Mouse (Mus musculus) ES-E14 (cell line): ENCODE data around the gene Sdc3. TPM values are rescaled to one million over a fixed set of nuclear protein-coding genes. Genes with fewer than 3 reads are reported as not detected.
A peak's percentile ranks its signal among the peaks of the same experiment; 100 is the strongest.

Source experiments
- DNase-seq: peaks from one replicate; pipeline ENCODE4 v3.0.0-alpha.2; 2013; ENCODE audit warnings: low read depth, low spot score
- H3K27ac ChIP-seq: 2 replicates; pipeline ENCODE4 v1.5.1; 2012; ENCODE audit warnings: low read depth, mild to moderate bottlenecking, low read length, moderate library complexity, mixed read lengths; ENCODE audit not compliant: poor library complexity, insufficient read depth, severe bottlenecking
- H3K36me3 ChIP-seq: 2 replicates; pipeline ENCODE4 v1.6.1; 2012; ENCODE audit warnings: mild to moderate bottlenecking, low read length, moderate library complexity, mixed read lengths; ENCODE audit not compliant: control insufficient read depth, poor library complexity, insufficient read depth, severe bottlenecking
- H3K4me1 ChIP-seq, 2 experiments: fragments of 150-350 bp in 1 of 2; sonication (generic) in 1 of 2; 2 replicates each; pipeline ENCODE4 v1.6.1; 2012; ENCODE audit warnings: low read length in 2 of 2, mild to moderate bottlenecking in 1 of 2, mixed read lengths in 1 of 2; ENCODE audit not compliant: control insufficient read depth in 2 of 2, insufficient read depth in 2 of 2, poor library complexity in 1 of 2
- H3K4me3 ChIP-seq, 2 experiments: fragments of 150-350 bp in 1 of 2; sonication (generic) in 1 of 2; 2 replicates each; pipeline ENCODE4 v1.5.1; 2012; ENCODE audit warnings: low read length in 2 of 2, low read depth in 1 of 2, mild to moderate bottlenecking in 1 of 2, mixed read lengths in 1 of 2; ENCODE audit not compliant: insufficient read depth in 1 of 2, poor library complexity in 1 of 2, severe bottlenecking in 1 of 2
- H3K9ac ChIP-seq: 2 replicates; pipeline ENCODE4 v1.6.1; 2012; ENCODE audit warnings: low read depth, mild to moderate bottlenecking, low read length, mixed read lengths; ENCODE audit not compliant: poor library complexity, insufficient read depth, severe bottlenecking
- H3K9me3 ChIP-seq: fragments of 150-350 bp; sonication (generic); 2 replicates; pipeline ENCODE4 v1.6.1; 2012; ENCODE audit warnings: low read depth, mild to moderate bottlenecking, low read length; ENCODE audit not compliant: control insufficient read depth, insufficient read depth
- CHD2 ChIP-seq: IDR thresholded peaks from 2 replicates; pipeline ENCODE4 v1.6.1; 2014; ENCODE audit warnings: mild to moderate bottlenecking, low read depth, low read length, inconsistent platforms
- HCFC1 ChIP-seq: IDR thresholded peaks from 2 replicates; pipeline ENCODE4 v1.6.1; 2012; ENCODE audit warnings: low read length, inconsistent platforms, borderline replicate concordance; ENCODE audit not compliant: insufficient read depth
- MAFK ChIP-seq: IDR thresholded peaks from 2 replicates; pipeline ENCODE4 v1.6.1; 2014; ENCODE audit warnings: mild to moderate bottlenecking, low read depth, low read length, inconsistent platforms; ENCODE audit not compliant: insufficient read depth
- ZC3H11A ChIP-seq: IDR thresholded peaks from 2 replicates; pipeline ENCODE4 v1.6.1; 2012; ENCODE audit warnings: low read depth, mild to moderate bottlenecking, inconsistent platforms, low read length, borderline replicate concordance
- ZNF384 ChIP-seq: IDR thresholded peaks from 2 replicates; pipeline ENCODE4 v1.6.1; 2012; ENCODE audit warnings: low read depth, low read length, inconsistent platforms
- in situ Hi-C, 2 experiments: fragments of 600-800 bp; cut with MboI; formaldehyde crosslinking; loops; one replicate each; pipeline ENCODE4 v1.15.1; 2025; ENCODE audit warnings: low sequenced_read_pairs in 2 of 2, inconsistent platforms in 1 of 2; ENCODE audit not compliant: unreplicated experiment in 2 of 2
- total RNA-seq: library from RNA; depleted of rRNA; stranded (reverse); fragments of 300-350 nt; gene quantifications from 2 replicates; pipeline ENCODE4 v1.2.3, GENCODE M21; 2012

Sdc3 gene
- total RNA-seq, 1 experiment: 8.7 TPM

GRCm38 (mm10) chr4:130860902-130861652 is 68.7 kb downstream of the Sdc3 start:
- peak overlapping the region in 1 of 2 experiments; percentile 52; a peak in 1 of 4 replicates for H3K4me3 ChIP-seq
- no peak overlapping the region for H3K9ac ChIP-seq
- H3K9me3 ChIP-seq: no peaks in the 10 kb centered on the region
- no peak for DNase-seq
- no peak overlapping the region for H3K27ac ChIP-seq
- TF ChIP-seq CHD2 (no peak), MAFK (no peak), HCFC1 (no peak), ZNF384 (no peak), ZC3H11A (no peak)
- in situ Hi-C loops: no loop called here
- H3K4me1 ChIP-seq: no peaks in the 10 kb centered on the region; a peak in 1 of 4 replicates
- no peaks in the 10 kb centered on the region for H3K36me3 ChIP-seq

GRCm38 (mm10) chr4:130861653-130862208 is 69.4 kb downstream of the Sdc3 start:
- Histone ChIP-seq H3K9me3 (no peaks in the 10 kb centered on the region), H3K4me1 (no peaks in the 10 kb centered on the region; a peak in 1 of 4 replicates), H3K27ac (no peak overlapping the region), H3K9ac (no peak overlapping the region), H3K4me3 (peak overlapping the region; percentile 13 to 52; a peak in 3 of 4 replicates), H3K36me3 (no peaks in the 10 kb centered on the region)
- in situ Hi-C loops: no loop called here
- TF ChIP-seq CHD2 (0 out of 2 replicates have a peak, but pooled peaks have one; percentile 35), HCFC1 (no peak)
- no peak for DNase-seq

- H3K4me1 ChIP-seq: no peaks in the 10 kb centered on the region; a peak in 1 of 4 replicates
- H3K9me3 ChIP-seq: no peaks in the 10 kb centered on the region
- H3K36me3 ChIP-seq: no peaks in the 10 kb centered on the region
- no peak for DNase-seq
- H3K4me3 ChIP-seq: no peak overlapping the region
- no peak overlapping the region for H3K9ac ChIP-seq
- in situ Hi-C loops: no loop called here
- TF ChIP-seq ZC3H11A (no peak), CHD2 (no peak), ZNF384 (no peak), HCFC1 (no peak), MAFK (no peak)
- no peak overlapping the region for H3K27ac ChIP-seq
Measured at GRCm38 (mm10) chr4:130862538-130862937, 70.2 kb downstream of the Sdc3 start.

GRCm38 (mm10) chr4:130865460-130865859 is 73.1 kb downstream of the Sdc3 start:
- Histone ChIP-seq H3K9me3 (no peaks in the 10 kb centered on the region), H3K36me3 (no peaks in the 10 kb centered on the region), H3K4me3 (no peak overlapping the region), H3K9ac (no peak overlapping the region), H3K27ac (no peak overlapping the region), H3K4me1 (no peaks in the 10 kb centered on the region; a peak in 1 of 4 replicates)
- TF ChIP-seq MAFK (no peak), HCFC1 (no peak), ZC3H11A (no peak), ZNF384 (no peak), CHD2 (no peak)
- in situ Hi-C loops: no loop called here
- DNase-seq: no peak
